ENCODE assay signal across 8 mouse cellular contexts in genomic region chr16:64723273-64724057, GRCm38 (mm10). TPM values are rescaled to one million over a fixed set of nuclear protein-coding genes. Genes with fewer than 3 reads are reported as not detected.
DNase-seq lines count a peak whose midpoint lies in the region; ATAC-seq and TF ChIP-seq lines count a peak whose summit lies in the region.

No protein-coding gene starts in this region.

- no peaks in the 10 kb centered on the region for H3K27me3 ChIP-seq in heart, embryonic 14.5 days (ENCODE audit: control insufficient read depth, insufficient read depth, low read length)
- no peaks in the 10 kb centered on the region for H3K27me3 ChIP-seq in kidney, postnatal 0 days (ENCODE audit: insufficient read depth, low read length)
- H3K27me3 ChIP-seq in liver, adult 2 months (ENCODE audit: control insufficient read depth, insufficient read depth, low read length), result no peaks in the 10 kb centered on the region
- no peaks in the 10 kb centered on the region for H3K27me3 ChIP-seq in neural tube, embryonic 15.5 days (replicated peaks)

- H3K27ac ChIP-seq in embryonic fibroblast, embryonic 13.5 days (ENCODE audit: insufficient read depth, low read length), result no peak overlapping the region
- no peak overlapping the region for H3K27ac ChIP-seq in heart, embryonic 14.5 days (replicated peaks in 1 of 2; ENCODE audit: control insufficient read depth in 1 of 2, insufficient read depth in 1 of 2, low read depth in 2 of 2, low read length in 2 of 2)
- no peak overlapping the region for H3K27ac ChIP-seq in kidney, postnatal 0 days
- H3K27ac ChIP-seq in liver, adult 2 months (replicated peaks; ENCODE audit: insufficient read depth, low read depth, low read length), result no peak overlapping the region
- no peak overlapping the region for H3K27ac ChIP-seq in neural tube, embryonic 15.5 days (replicated peaks)

- no peaks in the 10 kb centered on the region for H3K36me3 ChIP-seq in heart, embryonic 14.5 days (ENCODE audit: control insufficient read depth, insufficient read depth, low read length)
- H3K36me3 ChIP-seq in kidney, postnatal 0 days (ENCODE audit: insufficient read depth, low read length), result no peaks in the 10 kb centered on the region
- no peaks in the 10 kb centered on the region for H3K36me3 ChIP-seq in liver, adult 2 months (ENCODE audit: control insufficient read depth, insufficient read depth, low read length)
- no peaks in the 10 kb centered on the region for H3K36me3 ChIP-seq in neural tube, embryonic 15.5 days

- peak; percentile 54 for ATAC-seq in CD4-positive, CD25-positive, alpha-beta regulatory T cell, adult 4 months
- peak; percentile 79; the same call in 1 of the 2 replicates for ATAC-seq in heart, embryonic 14.5 days (ENCODE audit: insufficient number of reproducible peaks, insufficient read depth, low FRiP score, low read depth)
- ATAC-seq in kidney, postnatal 0 days (replicated peaks; ENCODE audit: low FRiP score, low read depth), result peak; percentile 65; the same call in 1 of the 2 replicates
- peak; percentile 90 for ATAC-seq in neural tube, embryonic 15.5 days (ENCODE audit: low FRiP score)

- H3K9ac ChIP-seq in heart, embryonic 14.5 days (ENCODE audit: low read length), result no peak overlapping the region
- H3K9ac ChIP-seq in kidney, postnatal 0 days (ENCODE audit: low read depth, low read length), result no peak overlapping the region
- H3K9ac ChIP-seq in liver, adult 2 months (ENCODE audit: low read depth, low read length), result no peak overlapping the region
- H3K9ac ChIP-seq in neural tube, embryonic 15.5 days (replicated peaks), result no peak overlapping the region

- H3K9me3 ChIP-seq in heart, embryonic 14.5 days (ENCODE audit: control insufficient read depth, low read length), result no peaks in the 10 kb centered on the region
- no peaks in the 10 kb centered on the region for H3K9me3 ChIP-seq in kidney, postnatal 0 days (replicated peaks; ENCODE audit: low read length)
- no peaks in the 10 kb centered on the region for H3K9me3 ChIP-seq in neural tube, embryonic 15.5 days (replicated peaks)

- H3K4me1 ChIP-seq in embryonic fibroblast, embryonic 13.5 days (ENCODE audit: control insufficient read depth, insufficient read depth, low read length), result no peaks in the 10 kb centered on the region
- no peaks in the 10 kb centered on the region for H3K4me1 ChIP-seq in heart, embryonic 14.5 days (ENCODE audit: control insufficient read depth in 2 of 2, insufficient read depth in 2 of 2, low read length in 2 of 2)
- no peaks in the 10 kb centered on the region for H3K4me1 ChIP-seq in kidney, postnatal 0 days (replicated peaks; ENCODE audit: insufficient read depth, low read length)
- no peaks in the 10 kb centered on the region for H3K4me1 ChIP-seq in liver, adult 2 months (ENCODE audit: control insufficient read depth, insufficient read depth, low read length)
- H3K4me1 ChIP-seq in neural tube, embryonic 15.5 days, result 0 out of 2 replicates have a peak, but pooled peaks cover 2% of the 10 kb centered on the region

- H3K4me2 ChIP-seq in heart, embryonic 14.5 days (ENCODE audit: low read length), result no peak overlapping the region
- H3K4me2 ChIP-seq in kidney, postnatal 0 days (ENCODE audit: low read length), result no peak overlapping the region
- H3K4me2 ChIP-seq in neural tube, embryonic 15.5 days, result no peak overlapping the region

- no peak for TF ChIP-seq POLR2A in embryonic fibroblast, embryonic 13.5 days (IDR thresholded peaks at IDR 0.05; ENCODE audit: low read depth, low read length)
- TF ChIP-seq POLR2A in liver, adult 2 months (IDR thresholded peaks at IDR 0.05; ENCODE audit: extremely low read depth, insufficient read depth, low read length), result no peak

- peak; percentile 25 to 44 for DNase-seq in adrenal gland, postnatal 36 days
- DNase-seq in kidney, postnatal 0 days (ENCODE audit: low spot score), result peak; percentile 89
- peak; percentile 8 for DNase-seq in liver, adult 2 months (ENCODE audit: extremely low read depth, low read depth, low spot score)
- peak; percentile 53 for DNase-seq in yolk sac, embryonic 10.5 days (ENCODE audit: low spot score)

- peak; percentile 53; the same call in 1 of the 2 replicates for TF ChIP-seq CTCF in embryonic fibroblast, embryonic 13.5 days (IDR thresholded peaks at IDR 0.05; ENCODE audit: borderline replicate concordance, insufficient read depth, low read length)
- peak; percentile 82 for TF ChIP-seq CTCF in kidney, postnatal 0 days (IDR thresholded peaks at IDR 0.05; ENCODE audit: low read depth)
- TF ChIP-seq CTCF in liver, adult 2 months (IDR thresholded peaks at IDR 0.05; ENCODE audit: low read depth, low read length), result peak; percentile 29

- H3K4me3 ChIP-seq in embryonic fibroblast, embryonic 13.5 days (ENCODE audit: insufficient read depth, low read length), result no peak overlapping the region
- H3K4me3 ChIP-seq in heart, embryonic 14.5 days (ENCODE audit: control insufficient read depth in 1 of 2, insufficient read depth in 1 of 2, low read depth in 1 of 2, low read length in 2 of 2), result no peak overlapping the region
- H3K4me3 ChIP-seq in kidney, postnatal 0 days (replicated peaks; ENCODE audit: low read depth, low read length), result no peak overlapping the region
- no peak overlapping the region for H3K4me3 ChIP-seq in liver, adult 2 months (ENCODE audit: insufficient read depth, low read depth, low read length)
- no peak overlapping the region for H3K4me3 ChIP-seq in neural tube, embryonic 15.5 days (replicated peaks)

- H3K79me2 ChIP-seq in liver, adult 2 months (ENCODE audit: control insufficient read depth, insufficient read depth, low read length), result no peaks in the 10 kb centered on the region

- WGBS in heart, embryonic 14.5 days, result 45% methylated on average over 4 of the region's 4 CpGs
- WGBS in kidney, postnatal 0 days, result 37% methylated on average over 4 of the region's 4 CpGs
- 49% methylated on average over 4 of the region's 4 CpGs for WGBS in liver, adult 2 months
- 53% methylated on average over 4 of the region's 4 CpGs for WGBS in neural tube, embryonic 15.5 days

RNA-seq across cellular contexts. Expression of gene 4930453N24Rik, which starts 47.5 kb away (rescaled TPM):
- polyA plus RNA-seq in CD4-positive, CD25-positive, alpha-beta regulatory T cell, adult 4 months (2017; shearing (Covaris generic)), result 10 to 100 TPM; 12.3 to 21.5 TPM
- 10 to 100 TPM; 27.7 to 31.7 TPM for total RNA-seq in adrenal gland, postnatal 36 days (2021)
- polyA plus RNA-seq in embryonic fibroblast, embryonic 13.5 days (2011; ENCODE audit: insufficient read length, low read depth, missing spikeins), result 42.1 and 49.1 TPM in 2 replicates
- polyA plus RNA-seq in heart, embryonic 14.5 days (2014; fragmentation: Nextera tagmentation; extraction: Ambion mirVana), result 16.3 and 16.8 TPM in 2 replicates
- polyA plus RNA-seq in kidney, postnatal 0 days (2015; fragmentation: Nextera tagmentation; extraction: Ambion mirVana), result 24.7 and 26.5 TPM in 2 replicates
- 15.7 and 15.9 TPM in 2 replicates for total RNA-seq in liver, adult 2 months (2014; rRNA removed)
- 3.6 and 4.8 TPM in 2 replicates for polyA plus RNA-seq in liver, adult 2 months (2012; rRNA removed)
- polyA plus RNA-seq in neural tube, embryonic 15.5 days (2015; fragmentation: Nextera tagmentation; extraction: Ambion mirVana), result 15.9 and 20.0 TPM in 2 replicates

Comparison
In these comparisons a context has a peak if more than half of its experiments do, and no peak if none do; other contexts are left out.
1. DNase-seq: peak in every context shown above with its lines; median percentile 89 in kidney, postnatal 0 days; 53 in yolk sac, embryonic 10.5 days; 34 in adrenal gland, postnatal 36 days; 8 in liver, adult 2 months.
2. CTCF ChIP-seq: peak in every context shown above with its lines; median percentile 82 in kidney, postnatal 0 days; 53 in embryonic fibroblast, embryonic 13.5 days; 29 in liver, adult 2 months.